Mouse (Mus musculus) intestine, embryonic 16.5 days (tissue): ENCODE measurements around the gene Atxn2. TPM values are rescaled to one million over a fixed set of nuclear protein-coding genes. Genes with fewer than 3 reads are reported as not detected.
"Not testable (repeated sequence)": the region's sequence is repeated elsewhere in the genome, so short reads cannot be mapped to it uniquely, and the experiment has no call there.

Source experiments
- ATAC-seq: fragments of 200-750 bp; cut with Nextera tagmentation; 2 replicates; pipeline ENCODE4 v1.8.0; 2017; ENCODE audit warnings: moderate TSS enrichment, moderate library complexity
- H3K27ac ChIP-seq: fragments of 300-500 bp; sonication (generic); 2 replicates; pipeline ENCODE4 v1.5.1; 2014; ENCODE audit warnings: mild to moderate bottlenecking, low read length
- H3K27me3 ChIP-seq: fragments of 300-500 bp; sonication (generic); replicated peaks from 2 replicates; pipeline ENCODE4 v1.6.1; 2014; ENCODE audit warnings: low read length, control low read depth, mixed read lengths; ENCODE audit not compliant: control insufficient read depth, insufficient read depth
- H3K36me3 ChIP-seq: fragments of 300-500 bp; sonication (generic); 2 replicates; pipeline ENCODE4 v1.6.1; 2014; ENCODE audit warnings: low read length, control low read depth; ENCODE audit not compliant: control insufficient read depth, insufficient read depth
- H3K4me1 ChIP-seq: fragments of 300-500 bp; sonication (generic); 2 replicates; pipeline ENCODE4 v1.6.1; 2014; ENCODE audit warnings: low read length, control low read depth, mixed read lengths; ENCODE audit not compliant: control insufficient read depth, insufficient read depth
- H3K4me2 ChIP-seq: fragments of 300-500 bp; sonication (generic); 2 replicates; pipeline ENCODE4 v1.6.1; 2014; ENCODE audit warnings: low read depth, low read length, control low read depth
- H3K4me3 ChIP-seq: fragments of 300-500 bp; sonication (generic); 2 replicates; pipeline ENCODE4 v1.5.1; 2014; ENCODE audit warnings: mild to moderate bottlenecking, low read length
- H3K9ac ChIP-seq: fragments of 300-500 bp; sonication (generic); 2 replicates; pipeline ENCODE4 v1.6.1; 2014; ENCODE audit warnings: low read depth, low read length
- H3K9me3 ChIP-seq: fragments of 300-500 bp; sonication (generic); 2 replicates; pipeline ENCODE4 v1.6.1; 2016; ENCODE audit warnings: low read length, control low read depth; ENCODE audit not compliant: control insufficient read depth
- WGBS: fragments of 180-500 bp; shearing (Covaris S2); extraction: QIAGEN DNeasy Blood & Tissue Kit; methylation state at CpG from one replicate; pipeline ENCODE4 v1.1.7; 2014; 5-methylcytosine and 5-hydroxymethylcytosine counted together
- polyA plus RNA-seq: library from polyadenylated mRNA; unstranded; fragments of >200 nt; fragmentation: Nextera tagmentation; extraction: Ambion mirVana; gene quantifications from 2 replicates; pipeline ENCODE4 v1.2.1, GENCODE M21; 2015

Gene Atxn2
- polyA plus RNA-seq, 1 experiment from 2014 or later, result 30.7 TPM

DNA sequence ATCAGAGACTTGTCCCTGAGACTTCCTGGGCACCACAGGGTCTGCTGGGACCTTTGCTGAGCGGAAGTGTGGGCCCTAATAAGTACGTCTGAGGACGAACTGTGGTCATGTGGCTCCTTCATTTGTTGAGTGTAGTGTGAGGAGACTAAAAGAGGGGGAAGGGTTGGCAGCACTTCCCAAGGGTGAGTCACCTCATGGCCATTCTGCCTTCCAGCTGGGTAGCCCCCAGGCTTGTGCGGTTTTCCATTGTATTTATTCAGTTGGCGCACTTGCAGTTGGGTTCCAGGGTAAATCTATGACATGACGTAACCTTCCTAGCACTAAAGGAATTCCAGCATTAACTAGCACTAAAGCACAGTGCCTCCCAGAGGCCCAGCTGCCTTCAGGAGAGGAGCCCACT is 25.6 kb upstream of the Atxn2 start:
- Histone ChIP-seq H3K27ac (no peak overlapping the region), H3K9ac (no peak overlapping the region), H3K27me3 (no peaks in the 10 kb centered on the region), H3K4me1 (peaks cover 2% of the 10 kb centered on the region; the same call in 1 of the 2 replicates), H3K9me3 (no peaks in the 10 kb centered on the region), H3K4me3 (no peak overlapping the region), H3K36me3 (peaks cover 2% of the 10 kb centered on the region; the same call in 1 of the 2 replicates), H3K4me2 (no peak overlapping the region)
- 87% methylated on average over 6 of the region's 6 CpGs for WGBS
- ATAC-seq, result no peak

DNA sequence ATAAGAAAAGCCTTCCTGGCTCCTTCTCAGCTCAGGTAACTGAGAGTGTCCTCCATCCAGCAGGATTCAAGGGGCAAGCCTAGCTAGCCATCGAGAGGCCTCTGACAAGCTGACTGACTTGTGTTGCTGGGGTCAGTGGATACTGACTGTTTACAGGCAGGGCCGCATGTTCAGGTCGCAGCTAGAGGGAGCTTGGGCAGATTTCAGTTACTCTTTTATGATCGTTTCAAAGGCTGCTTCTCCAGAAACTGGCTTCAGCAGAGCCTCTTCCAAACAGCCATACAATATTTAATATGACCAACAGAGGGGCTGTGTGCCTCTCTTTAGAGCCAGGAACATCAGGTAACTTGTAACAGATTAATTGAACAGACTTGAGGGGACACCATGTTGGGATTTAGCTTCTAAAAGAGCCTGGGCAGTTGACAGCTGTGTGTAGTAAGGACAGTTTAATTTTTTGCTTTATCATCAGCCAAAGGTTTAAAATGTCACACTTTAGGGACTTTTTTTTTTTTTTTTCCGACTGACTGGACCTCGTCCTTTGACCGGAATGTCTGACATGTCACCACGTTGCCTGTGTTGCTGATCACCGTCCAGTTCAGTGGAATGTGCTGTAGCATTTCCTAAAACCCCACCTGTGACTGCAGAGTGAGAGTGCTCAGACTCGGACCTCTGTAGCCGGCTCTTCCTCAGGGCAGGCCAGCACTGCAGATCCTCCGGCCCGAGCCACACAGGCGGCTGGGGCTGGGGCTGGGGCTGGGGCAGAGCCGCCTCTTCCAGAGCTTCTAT is 24.8 kb upstream of the Atxn2 start:
- WGBS, result 76% methylated on average over 15 of the region's 15 CpGs
- no peak overlapping the region for H3K4me2 ChIP-seq
- no peak for ATAC-seq
- peaks cover 8% of the 10 kb centered on the region; the same call in 1 of the 2 replicates for H3K4me1 ChIP-seq
- H3K36me3 ChIP-seq, result peaks cover 2% of the 10 kb centered on the region; the same call in 1 of the 2 replicates
- no peak overlapping the region for H3K4me3 ChIP-seq
- H3K9ac ChIP-seq, result no peak overlapping the region
- H3K27ac ChIP-seq, result no peak overlapping the region
- H3K9me3 ChIP-seq, result no peaks in the 10 kb centered on the region
- no peaks in the 10 kb centered on the region for H3K27me3 ChIP-seq

DNA sequence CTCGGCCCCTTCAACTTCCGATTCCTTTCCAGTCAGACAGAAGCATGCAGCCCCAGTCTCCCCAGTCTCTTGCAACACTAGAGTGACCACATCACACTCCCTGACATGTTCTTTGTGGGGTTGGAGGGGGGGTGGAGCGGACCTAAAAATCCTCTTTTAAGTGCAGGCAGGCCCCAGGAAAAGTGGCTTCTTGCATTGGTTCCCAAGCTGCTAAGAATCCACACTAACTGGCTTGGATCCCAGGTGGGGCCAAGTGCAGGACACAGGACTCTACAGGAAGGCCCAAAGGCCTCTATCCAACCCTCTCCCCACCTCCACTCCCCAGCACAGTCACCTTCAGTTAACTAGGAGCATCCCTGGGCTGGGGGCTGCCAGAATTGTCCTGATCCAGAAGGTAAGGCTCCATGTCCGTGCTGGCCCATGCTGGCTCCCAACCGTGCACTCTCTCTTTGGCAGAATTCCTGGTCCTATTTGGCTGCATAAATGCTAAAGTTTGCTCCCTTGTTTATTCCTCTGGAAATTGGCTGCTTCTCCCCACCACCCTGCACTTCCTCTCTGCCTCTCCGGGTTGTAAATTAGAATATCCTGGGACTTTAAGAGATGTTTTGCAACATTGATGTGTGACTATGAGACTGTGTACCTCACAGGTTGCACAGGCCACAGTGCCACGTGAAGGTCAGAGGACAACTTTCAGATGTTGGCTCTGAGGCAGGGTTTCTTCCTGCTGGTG is 20.5 kb upstream of the Atxn2 start:
- peak; percentile 56 for ATAC-seq
- Histone ChIP-seq H3K4me1 (peaks cover 8% of the 10 kb centered on the region; the same call in 1 of the 2 replicates), H3K9me3 (no peaks in the 10 kb centered on the region), H3K36me3 (peaks cover 1% of the 10 kb centered on the region; the same call in 1 of the 2 replicates), H3K27me3 (no peaks in the 10 kb centered on the region), H3K4me3 (no peak overlapping the region), H3K4me2 (no peak overlapping the region), H3K9ac (no peak overlapping the region; the same call in 1 of the 2 replicates), H3K27ac (peak overlapping the region; percentile 57; the same call in 1 of the 2 replicates)
- 60% methylated on average over 7 of the region's 7 CpGs for WGBS

DNA sequence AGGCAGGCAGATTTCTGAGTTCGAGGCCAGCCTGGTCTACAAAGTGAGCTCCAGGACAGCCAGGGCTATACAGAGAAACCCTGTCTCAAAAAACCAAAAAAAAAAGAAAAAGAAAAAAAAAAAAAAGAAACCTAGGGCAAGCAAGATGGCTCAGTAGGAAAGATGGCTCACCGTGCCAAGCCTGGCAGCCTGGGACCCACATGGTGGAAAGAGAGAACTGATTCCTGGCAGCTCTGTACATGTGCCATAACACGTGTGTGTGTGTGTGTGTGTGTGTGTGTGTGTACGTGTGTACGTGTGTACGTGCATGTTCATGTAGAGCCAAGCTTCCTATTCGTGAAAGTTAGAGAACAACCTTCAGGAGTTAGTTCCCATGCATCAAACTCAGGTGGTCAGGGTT is 19.7 kb upstream of the Atxn2 start:
- H3K27me3 ChIP-seq, H3K36me3 ChIP-seq, ATAC-seq, H3K4me3 ChIP-seq, H3K27ac ChIP-seq, H3K9ac ChIP-seq, H3K4me1 ChIP-seq, H3K4me2 ChIP-seq, H3K9me3 ChIP-seq: not testable (repeated sequence)
- 91% methylated on average over 7 of the region's 7 CpGs for WGBS

DNA sequence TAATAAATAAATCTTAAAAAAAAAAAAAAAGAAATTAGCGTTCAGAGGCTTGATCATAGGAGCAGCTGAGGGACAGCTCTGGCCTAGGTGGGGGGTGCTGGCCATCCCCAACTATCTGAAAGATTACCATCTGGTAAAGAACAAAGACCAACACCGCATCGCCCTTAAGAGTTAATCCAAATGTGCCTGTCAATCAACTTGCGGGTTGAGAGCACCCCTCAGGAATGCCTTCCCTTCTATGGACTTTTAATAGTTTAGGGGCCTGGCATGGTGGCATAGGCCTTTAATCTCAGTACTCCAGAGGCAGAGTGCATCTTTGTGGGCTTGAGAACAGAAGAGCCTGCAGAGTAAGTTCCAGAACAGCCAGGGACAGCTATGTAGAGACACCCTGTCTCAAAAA is 18.2 kb upstream of the Atxn2 start:
- ATAC-seq, result no peak
- Histone ChIP-seq H3K27me3 (no peaks in the 10 kb centered on the region), H3K9ac (no peak overlapping the region), H3K4me3 (no peak overlapping the region), H3K9me3 (no peaks in the 10 kb centered on the region), H3K27ac (no peak overlapping the region), H3K4me1 (peaks cover 8% of the 10 kb centered on the region; the same call in 1 of the 2 replicates), H3K4me2 (no peak overlapping the region), H3K36me3 (no peaks in the 10 kb centered on the region)
- WGBS, result 78% methylated on average over 4 of the region's 4 CpGs

DNA sequence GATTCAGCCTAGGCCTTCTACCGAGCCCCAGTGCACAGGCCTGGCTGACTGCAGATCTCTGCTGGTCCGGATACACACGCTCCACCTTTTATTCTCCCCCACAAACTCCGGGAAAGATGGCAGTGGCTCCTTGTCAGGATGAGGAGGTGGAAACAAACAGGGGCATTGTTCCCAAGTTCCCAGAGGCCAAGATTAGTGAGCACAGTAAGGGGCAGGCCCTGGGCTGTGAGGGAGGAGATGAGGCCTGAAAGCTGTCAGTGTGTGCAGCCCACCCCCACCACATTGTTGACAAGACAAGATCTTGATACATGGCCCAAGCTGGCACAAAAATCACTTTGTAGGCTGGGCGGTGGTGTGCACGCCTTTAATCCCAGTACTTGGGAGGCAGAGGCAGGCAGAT is 14.4 kb upstream of the Atxn2 start:
- Histone ChIP-seq H3K4me2 (no peak overlapping the region), H3K4me3 (no peak overlapping the region), H3K27ac (no peak overlapping the region), H3K27me3 (no peaks in the 10 kb centered on the region), H3K36me3 (no peaks in the 10 kb centered on the region), H3K4me1 (peaks cover 6% of the 10 kb centered on the region; the same call in 1 of the 2 replicates), H3K9ac (no peak overlapping the region), H3K9me3 (no peaks in the 10 kb centered on the region)
- WGBS, result 62% methylated on average over 6 of the region's 6 CpGs
- ATAC-seq, result no peak

DNA sequence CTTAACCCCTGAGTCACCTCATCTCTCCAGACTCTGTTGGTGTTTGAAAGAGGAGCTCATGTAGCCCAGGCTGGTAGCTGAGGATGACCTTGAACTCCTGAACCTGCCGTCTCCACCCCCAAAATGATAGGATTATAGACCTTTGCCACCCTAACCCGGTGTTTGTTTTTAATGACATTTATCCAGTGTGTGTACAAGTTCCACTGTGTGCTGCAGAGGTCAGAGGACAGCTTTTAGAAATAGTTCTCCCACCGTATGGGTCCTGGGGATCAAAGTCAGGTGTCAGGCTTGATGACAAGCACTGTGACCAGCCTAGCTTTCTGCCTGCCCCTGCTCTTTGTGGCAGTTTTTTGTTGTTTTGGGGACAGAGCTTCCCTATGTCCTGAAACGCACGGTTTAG is 11.2 kb upstream of the Atxn2 start:
- WGBS, result 48% methylated on average over 5 of the region's 5 CpGs
- Histone ChIP-seq H3K27me3 (no peaks in the 10 kb centered on the region), H3K4me1 (peaks cover 9% of the 10 kb centered on the region; the same call in 1 of the 2 replicates), H3K9ac (no peak overlapping the region), H3K9me3 (no peaks in the 10 kb centered on the region), H3K4me3 (no peak overlapping the region), H3K36me3 (no peaks in the 10 kb centered on the region), H3K27ac (no peak overlapping the region), H3K4me2 (no peak overlapping the region)
- no peak for ATAC-seq

DNA sequence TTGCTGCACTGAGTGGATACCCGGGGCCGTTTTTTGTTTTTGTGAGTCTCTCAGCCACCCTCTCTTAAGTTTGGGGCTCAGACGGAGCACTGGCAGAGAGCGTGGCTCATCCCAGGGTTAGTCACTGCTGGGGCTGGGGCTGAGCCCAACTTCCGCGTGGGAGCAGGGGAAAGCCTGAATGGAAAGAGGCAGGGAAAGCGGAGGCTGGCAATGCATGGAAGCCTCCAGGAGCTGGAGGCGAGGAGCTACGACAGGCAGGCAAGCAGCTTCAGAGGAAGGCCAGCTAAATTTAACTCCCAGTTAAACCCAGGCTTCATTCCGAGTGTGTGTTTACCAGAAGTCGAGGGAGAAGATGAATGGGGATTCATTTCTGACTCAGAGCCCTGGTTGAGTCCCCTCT is 10.6 kb upstream of the Atxn2 start:
- H3K4me2 ChIP-seq, result peak overlapping the region; percentile 19; the same call in 1 of the 2 replicates

DNA sequence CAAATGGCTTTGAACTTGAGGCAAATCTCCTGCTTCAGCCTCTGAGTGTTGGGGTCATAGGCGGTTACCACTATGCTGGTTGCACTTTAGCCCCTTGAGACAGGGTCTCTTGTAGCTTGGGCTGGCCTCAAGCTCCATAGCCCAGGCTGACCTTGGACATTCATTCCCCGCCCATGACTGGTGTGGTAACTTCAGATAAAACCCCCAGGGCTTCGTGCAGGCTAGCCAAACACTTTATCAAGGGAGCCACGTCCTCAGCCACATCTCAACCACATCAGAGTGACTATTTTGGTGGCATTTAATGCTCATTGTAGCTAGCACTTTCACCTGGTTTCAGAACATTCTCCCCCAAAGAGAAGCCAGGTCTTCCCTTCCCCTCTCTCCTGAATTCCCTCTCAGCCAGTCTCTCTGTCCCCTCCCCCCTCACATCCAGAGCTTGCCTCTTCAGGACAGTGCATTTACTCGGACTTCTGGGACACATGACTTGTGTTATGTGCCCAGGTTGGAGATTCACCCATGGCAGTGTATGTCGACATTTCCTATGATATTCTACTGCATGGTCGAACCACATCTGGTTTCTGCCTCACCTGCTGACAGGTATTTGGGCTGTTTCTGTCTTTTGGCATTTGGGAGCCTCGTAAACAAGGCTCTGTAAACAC is 9.9 kb upstream of the Atxn2 start:
- peak; percentile 45 for ATAC-seq
- Histone ChIP-seq H3K36me3 (no peaks in the 10 kb centered on the region), H3K27me3 (no peaks in the 10 kb centered on the region), H3K4me1 (peaks cover 12% of the 10 kb centered on the region; the same call in 1 of the 2 replicates), H3K4me2 (no peak overlapping the region), H3K4me3 (no peak overlapping the region), H3K9ac (no peak overlapping the region), H3K27ac (no peak overlapping the region), H3K9me3 (no peaks in the 10 kb centered on the region)
- WGBS, result 54% methylated on average over 8 of the region's 8 CpGs

More for the DNA sequence above, 10.6 kb upstream of the Atxn2 start:
- peaks cover 12% of the 10 kb centered on the region; the same call in 1 of the 2 replicates for H3K4me1 ChIP-seq
- 0 out of 2 replicates have a peak overlapping the region, but pooled peaks have one; percentile 20 for H3K9ac ChIP-seq
- no peak overlapping the region for H3K4me3 ChIP-seq
- H3K27ac ChIP-seq, result no peak overlapping the region
- WGBS, result 26% methylated on average over 11 of the region's 11 CpGs
- ATAC-seq, result no peak
- H3K36me3 ChIP-seq, result no peaks in the 10 kb centered on the region
- H3K9me3 ChIP-seq, result no peaks in the 10 kb centered on the region
- no peaks in the 10 kb centered on the region for H3K27me3 ChIP-seq
